Mouse (Mus musculus) MEL (cell line): ENCODE measurements at regions not wholly inside any gene's neighbourhood (a gene's known extent, or its start where the extent isn't known, plus 50 kb on each side); places are given as distances from the start of the nearest gene placed in this dataset.

Source experiments
- DNase-seq: peaks from one replicate; pipeline ENCODE4 v3.0.0; 2011; ENCODE audit warnings: low read depth, low spot score
- H3K27ac ChIP-seq: 2 replicates; pipeline ENCODE4 v1.5.1; 2012; ENCODE audit warnings: low read depth, mild to moderate bottlenecking, control low read depth, low read length, moderate library complexity; ENCODE audit not compliant: control insufficient read depth
- H3K27me3 ChIP-seq, 2 experiments: fragments of 150-350 bp in 1 of 2; sonication (generic) in 1 of 2; 2 replicates each; pipeline ENCODE4 v1.6.1; 2012; ENCODE audit warnings: low read length in 2 of 2, mild to moderate bottlenecking in 2 of 2, improper control_type of control experiment in 1 of 2, moderate library complexity in 1 of 2; ENCODE audit not compliant: insufficient read depth in 2 of 2, control insufficient read depth in 1 of 2
- H3K36me3 ChIP-seq, 2 experiments: 2 replicates each; pipeline ENCODE4 v1.6.1; 2012 to 2014; ENCODE audit warnings: low read length in 2 of 2, improper control_type of control experiment in 1 of 2, inconsistent platforms in 1 of 2, mild to moderate bottlenecking in 1 of 2; ENCODE audit not compliant: insufficient read depth in 2 of 2, control insufficient read depth in 1 of 2
- H3K4me1 ChIP-seq, 2 experiments: fragments of 150-350 bp in 1 of 2; sonication (generic) in 1 of 2; 2 replicates each; pipeline ENCODE4 v1.6.1; 2012; ENCODE audit warnings: low read length in 2 of 2, improper control_type of control experiment in 1 of 2, mild to moderate bottlenecking in 1 of 2; ENCODE audit not compliant: insufficient read depth in 2 of 2, control insufficient read depth in 1 of 2
- H3K4me3 ChIP-seq, 2 experiments: fragments of 150-350 bp in 1 of 2; sonication (generic) in 1 of 2; 2 replicates each; pipeline ENCODE4 v1.5.1; 2012; ENCODE audit warnings: low read depth in 2 of 2, low read length in 2 of 2, mild to moderate bottlenecking in 2 of 2, moderate library complexity in 2 of 2, control low read depth in 1 of 2, improper control_type of control experiment in 1 of 2; ENCODE audit not compliant: control insufficient read depth in 1 of 2, insufficient read depth in 1 of 2
- H3K79me2 ChIP-seq: 2 replicates; pipeline ENCODE4 v1.6.1; 2012; ENCODE audit warnings: mild to moderate bottlenecking, low read length, moderate library complexity; ENCODE audit not compliant: control insufficient read depth, poor library complexity, insufficient read depth
- H3K9ac ChIP-seq: 2 replicates; pipeline ENCODE4 v1.6.1; 2012; ENCODE audit warnings: low read depth, mild to moderate bottlenecking, control low read depth, low read length, moderate library complexity; ENCODE audit not compliant: control insufficient read depth, poor library complexity, severe bottlenecking
- H3K9me3 ChIP-seq: fragments of 150-350 bp; sonication (generic); replicated peaks from 2 replicates; pipeline ENCODE4 v1.6.1; 2012; ENCODE audit warnings: mild to moderate bottlenecking, low read length, improper control_type of control experiment, moderate library complexity; ENCODE audit not compliant: insufficient read depth
- BHLHE40 ChIP-seq: IDR thresholded peaks from 2 replicates; pipeline ENCODE4 v1.6.1; 2012; ENCODE audit warnings: low read depth, mild to moderate bottlenecking, inconsistent platforms, low read length, improper control_type of control experiment, borderline replicate concordance
- CHD1 ChIP-seq: IDR thresholded peaks from 2 replicates; pipeline ENCODE4 v1.6.1; 2012; ENCODE audit warnings: low read depth, mild to moderate bottlenecking, inconsistent platforms, low read length, improper control_type of control experiment
- CTCF ChIP-seq, 3 experiments: IDR thresholded peaks in 2 of 3; conservative IDR thresholded peaks in 1 of 3; 2 replicates each; pipeline ENCODE4 v1.5.1; 2011 to 2012; ENCODE audit warnings: low read length in 3 of 3, low read depth in 2 of 3, mild to moderate bottlenecking in 2 of 3, improper control_type of control experiment in 1 of 3, inconsistent platforms in 1 of 3, mixed read lengths in 1 of 3, moderate library complexity in 1 of 3; ENCODE audit not compliant: control insufficient read depth in 1 of 3, insufficient read depth in 1 of 3, poor library complexity in 1 of 3, severe bottlenecking in 1 of 3
- E2F4 ChIP-seq: IDR thresholded peaks from 2 replicates; pipeline ENCODE4 v1.6.1; 2011; ENCODE audit warnings: low read depth, low read length, improper control_type of control experiment, borderline replicate concordance
- ELF1 ChIP-seq: IDR thresholded peaks from 2 replicates; pipeline ENCODE4 v1.6.1; 2014; ENCODE audit warnings: low read depth, mild to moderate bottlenecking, inconsistent platforms, low read length, improper control_type of control experiment, moderate library complexity
- EP300 ChIP-seq, 2 experiments: IDR thresholded peaks; 2 replicates each; pipeline ENCODE4 v1.6.1; 2011; ENCODE audit warnings: improper control_type of control experiment in 2 of 2, low read length in 2 of 2, low read depth in 1 of 2, mild to moderate bottlenecking in 1 of 2
- GABPA ChIP-seq: IDR thresholded peaks from 2 replicates; pipeline ENCODE4 v1.6.1; 2012; ENCODE audit warnings: low read depth, mild to moderate bottlenecking, inconsistent platforms, low read length, improper control_type of control experiment, moderate library complexity
- MAFK ChIP-seq: IDR thresholded peaks from 2 replicates; pipeline ENCODE4 v1.6.1; 2011; ENCODE audit warnings: low read depth, mild to moderate bottlenecking, low read length, improper control_type of control experiment, borderline replicate concordance
- MAX ChIP-seq: IDR thresholded peaks from 2 replicates; pipeline ENCODE4 v1.6.1; 2011; ENCODE audit warnings: low read length, improper control_type of control experiment
- MAZ ChIP-seq: IDR thresholded peaks from 2 replicates; pipeline ENCODE4 v1.6.1; 2012; ENCODE audit warnings: low read depth, mild to moderate bottlenecking, inconsistent platforms, low read length, improper control_type of control experiment
- MXI1 ChIP-seq: IDR thresholded peaks from 2 replicates; pipeline ENCODE4 v1.6.1; 2011; ENCODE audit warnings: mild to moderate bottlenecking, low read depth, low read length, improper control_type of control experiment
- NELFE ChIP-seq: IDR thresholded peaks from 2 replicates; pipeline ENCODE4 v1.6.1; 2011; ENCODE audit warnings: low read depth, low read length, improper control_type of control experiment
- NRF1 ChIP-seq: IDR thresholded peaks from 2 replicates; pipeline ENCODE4 v1.6.1; 2014; ENCODE audit warnings: low read depth, mild to moderate bottlenecking, inconsistent platforms, low read length, improper control_type of control experiment, moderate library complexity; ENCODE audit not compliant: poor library complexity, insufficient read depth, severe bottlenecking
- POLR2A ChIP-seq, 2 experiments: IDR thresholded peaks; 2 replicates each; pipeline ENCODE4 v1.6.1; 2011 to 2012; ENCODE audit warnings: low read length in 2 of 2, mild to moderate bottlenecking in 2 of 2, control low read depth in 1 of 2, improper control_type of control experiment in 1 of 2, low read depth in 1 of 2, moderate library complexity in 1 of 2; ENCODE audit not compliant: control insufficient read depth in 1 of 2, insufficient read depth in 1 of 2, poor library complexity in 1 of 2
- RAD21 ChIP-seq: IDR thresholded peaks from 2 replicates; pipeline ENCODE4 v1.6.1; 2011; ENCODE audit warnings: mild to moderate bottlenecking, low read depth, low read length, improper control_type of control experiment
- SMC3 ChIP-seq: IDR thresholded peaks from 2 replicates; pipeline ENCODE4 v1.6.1; 2011; ENCODE audit warnings: low read depth, low read length, improper control_type of control experiment
- TAL1 ChIP-seq: IDR thresholded peaks from 2 replicates; pipeline ENCODE4 v1.6.1; 2012; ENCODE audit warnings: mild to moderate bottlenecking, inconsistent platforms, low read length, moderate library complexity, mixed read lengths
- TBP ChIP-seq: IDR thresholded peaks from 2 replicates; pipeline ENCODE4 v1.8.0; 2011; ENCODE audit warnings: low read depth, low read length, improper control_type of control experiment
- TCF12 ChIP-seq: IDR thresholded peaks from 2 replicates; pipeline ENCODE4 v1.6.1; 2014; ENCODE audit warnings: low read depth, mild to moderate bottlenecking, inconsistent platforms, low read length, improper control_type of control experiment, moderate library complexity
- USF1 ChIP-seq: IDR thresholded peaks from 2 replicates; pipeline ENCODE4 v1.6.1; 2014; ENCODE audit warnings: low read depth, mild to moderate bottlenecking, inconsistent platforms, low read length, improper control_type of control experiment, moderate library complexity
- ZC3H11A ChIP-seq: IDR thresholded peaks from 2 replicates; pipeline ENCODE4 v1.6.1; 2012; ENCODE audit warnings: low read depth, mild to moderate bottlenecking, inconsistent platforms, low read length, improper control_type of control experiment
- ZMIZ1 ChIP-seq: IDR thresholded peaks from 2 replicates; pipeline ENCODE4 v1.6.1; 2012; ENCODE audit warnings: low read depth, mild to moderate bottlenecking, inconsistent platforms, low read length, improper control_type of control experiment, moderate library complexity

- Histone ChIP-seq H3K9me3 (no peaks in the 10 kb centered on the region), H3K4me3 (no peak overlapping the region), H3K9ac (no peak overlapping the region), H3K27me3 (peaks cover 0 to 4% of the 10 kb centered on the region in 2 experiments; a peak in 3 of 4 replicates), H3K4me1 (no peaks in the 10 kb centered on the region), H3K36me3 (no peaks in the 10 kb centered on the region), H3K27ac (no peak overlapping the region), H3K79me2 (no peaks in the 10 kb centered on the region)
- TF ChIP-seq NELFE (no peak), RAD21 (peak; percentile 88), MXI1 (no peak), GABPA (no peak), ELF1 (no peak), SMC3 (peak; percentile 93), TAL1 (no peak), MAX (no peak), NRF1 (no peak), ZMIZ1 (no peak), USF1 (no peak), TCF12 (no peak), POLR2A (IDR thresholded peaks at IDR 0.05; ENCODE audit: control insufficient read depth in 1 of 2, insufficient read depth in 1 of 2, low read depth in 1 of 2, low read length in 2 of 2, poor library complexity in 1 of 2) (no peak), MAZ (no peak), ZC3H11A (peak; percentile 91), CTCF (IDR thresholded peaks at IDR 0.05 in 2 of 3, conservative IDR thresholded peaks at IDR 0.05 in 1 of 3; ENCODE audit: control insufficient read depth in 1 of 3, insufficient read depth in 1 of 3, low read depth in 2 of 3, low read length in 3 of 3, poor library complexity in 1 of 3, severe bottlenecking in 1 of 3) (peak; percentile 89 to 95 (median 95)), CHD1 (no peak), MAFK (no peak), EP300 (IDR thresholded peaks at IDR 0.05; ENCODE audit: low read depth in 1 of 2, low read length in 2 of 2) (no peak)
- DNase-seq = peak; percentile 64
These were observed 142.4 kb downstream of the Mtx3 start for GRCm38 (mm10) chr13:92986719-92987553.

DNA sequence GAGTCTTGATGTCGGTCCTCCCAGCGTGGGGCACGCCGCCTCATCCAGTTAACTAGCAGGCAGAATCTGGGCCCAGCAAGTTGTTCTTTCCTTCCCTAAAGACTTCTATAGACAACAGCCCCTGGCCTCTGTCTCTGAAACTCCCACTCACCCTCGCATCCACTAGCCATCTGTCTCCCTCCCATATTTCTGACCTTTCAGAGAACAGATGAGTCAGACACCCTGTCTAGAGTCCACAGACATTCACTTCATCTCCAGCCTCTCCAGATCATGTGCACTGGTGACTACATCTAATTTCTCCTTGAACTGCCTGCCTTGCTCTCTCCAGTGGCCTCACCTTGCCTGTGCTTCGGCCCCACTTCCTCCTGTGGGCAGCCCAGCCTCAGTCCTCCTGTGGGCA lies 143.1 kb downstream of the Mtx3 start:
- H3K79me2 ChIP-seq = no peaks in the 10 kb centered on the region
- no peak overlapping the region for H3K4me3 ChIP-seq
- DNase-seq = no peak
- no peaks in the 10 kb centered on the region for H3K9me3 ChIP-seq
- no peaks in the 10 kb centered on the region for H3K36me3 ChIP-seq
- TF ChIP-seq CHD1 (no peak), TBP (no peak), SMC3 (no peak), E2F4 (no peak), ZC3H11A (no peak), BHLHE40 (no peak), EP300 (IDR thresholded peaks at IDR 0.05; ENCODE audit: low read depth in 1 of 2, low read length in 2 of 2) (no peak)
- H3K27me3 ChIP-seq = no peaks in the 10 kb centered on the region; a peak in 2 of 4 replicates
- H3K27ac ChIP-seq = no peak overlapping the region
- H3K4me1 ChIP-seq = no peaks in the 10 kb centered on the region
- no peak overlapping the region for H3K9ac ChIP-seq
